Mouse (Mus musculus) midbrain, postnatal 0 days (tissue): Measurements from ENCODE around the gene Crcp. TPM values are rescaled to one million over a fixed set of nuclear protein-coding genes. Genes with fewer than 3 reads are reported as not detected.
A peak's percentile ranks its signal among the peaks of the same experiment; 100 is the strongest.

ENCODE experiments used
- ATAC-seq: fragments of 200-750 bp; cut with Nextera tagmentation; 2 replicates; pipeline ENCODE4 v1.8.0; 2017; ENCODE audit warnings: moderate number of reproducible peaks, mild to moderate bottlenecking, moderate TSS enrichment, moderate library complexity; ENCODE audit not compliant: low FRiP score
- DNase-seq: peaks from one replicate; pipeline ENCODE4 v3.0.0-alpha.2; 2015; ENCODE audit warnings: low spot score
- H3K27ac ChIP-seq: fragments of 300-500 bp; sonication (generic); 2 replicates; pipeline ENCODE4 v1.5.1; 2014; ENCODE audit warnings: low read depth, mild to moderate bottlenecking, low read length, mixed read lengths
- H3K27me3 ChIP-seq: fragments of 300-500 bp; sonication (generic); 2 replicates; pipeline ENCODE4 v1.6.1; 2014; ENCODE audit warnings: low read length, control low read depth, mixed read lengths; ENCODE audit not compliant: insufficient read depth
- H3K36me3 ChIP-seq: fragments of 300-500 bp; sonication (generic); 2 replicates; pipeline ENCODE4 v1.6.1; 2014; ENCODE audit warnings: low read length, control low read depth, mixed read lengths; ENCODE audit not compliant: insufficient read depth
- H3K4me1 ChIP-seq: fragments of 300-500 bp; sonication (generic); 2 replicates; pipeline ENCODE4 v1.6.1; 2014; ENCODE audit warnings: mild to moderate bottlenecking, control low read depth, antibody characterized with exemption, low read length, mixed read lengths; ENCODE audit not compliant: insufficient read depth
- H3K4me2 ChIP-seq: fragments of 300-500 bp; sonication (generic); 2 replicates; pipeline ENCODE4 v1.6.1; 2014; ENCODE audit warnings: low read depth, mild to moderate bottlenecking, low read length, mixed read lengths; ENCODE audit not compliant: poor library complexity, severe bottlenecking
- H3K4me3 ChIP-seq: fragments of 300-500 bp; sonication (generic); 2 replicates; pipeline ENCODE4 v1.5.1; 2014; ENCODE audit warnings: low read depth, mild to moderate bottlenecking, low read length, moderate library complexity
- H3K9ac ChIP-seq: fragments of 300-500 bp; sonication (generic); replicated peaks from 2 replicates; pipeline ENCODE4 v1.6.1; 2014; ENCODE audit warnings: mild to moderate bottlenecking, low read length, moderate library complexity, mixed read lengths; ENCODE audit not compliant: poor library complexity, severe bottlenecking
- H3K9me3 ChIP-seq: fragments of 300-500 bp; sonication (generic); 2 replicates; pipeline ENCODE4 v1.6.1; 2016; ENCODE audit warnings: low read length, control low read depth
- CTCF ChIP-seq: IDR thresholded peaks from 2 replicates; pipeline ENCODE4 v1.5.1; 2016; ENCODE audit warnings: antibody characterized with exemption, mild to moderate bottlenecking
- WGBS: fragments of 180-500 bp; shearing (Covaris S2); extraction: QIAGEN DNeasy Blood & Tissue Kit; methylation state at CpG from one replicate; pipeline ENCODE4 v1.1.7; 2014; 5-methylcytosine and 5-hydroxymethylcytosine counted together
- polyA plus RNA-seq: library from polyadenylated mRNA; unstranded; fragments of >200 nt; fragmentation: Nextera tagmentation; extraction: Ambion mirVana; gene quantifications from 2 replicates; pipeline ENCODE4 v1.2.1, GENCODE M21; 2015
- total RNA-seq: library from RNA; depleted of rRNA; stranded (reverse); fragments of >200 nt; gene quantifications from 2 replicates; pipeline ENCODE4 v1.2.3, GENCODE M21; 2014

Crcp gene
- total and polyA plus RNA-seq, 2 experiments from 2014 or later, result 63.3 to 86.8 TPM

DNA sequence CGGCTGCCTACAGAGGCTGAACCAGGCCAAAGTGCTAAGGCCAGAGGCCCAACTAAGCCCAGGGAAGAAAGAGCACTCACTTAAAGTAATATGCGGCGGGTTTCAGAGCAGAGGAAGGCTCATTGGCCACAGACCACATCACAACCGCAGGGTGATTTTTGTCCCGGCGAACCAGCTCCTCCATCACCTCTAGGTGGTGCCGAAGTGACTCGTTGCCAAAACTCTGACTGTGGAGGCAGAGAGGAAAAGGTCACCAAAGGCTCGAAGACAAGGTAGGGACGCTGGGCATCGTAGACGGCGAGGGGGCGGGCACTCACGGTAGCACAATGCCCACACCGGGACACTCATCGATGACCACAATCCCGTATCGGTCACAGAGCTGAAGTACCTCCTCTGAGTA lies 31.4 kb upstream of the Crcp start:
- H3K27me3 ChIP-seq, result no peaks in the 10 kb centered on the region
- H3K9ac ChIP-seq, result no peak overlapping the region
- H3K4me1 ChIP-seq, result 0 out of 2 replicates have a peak, but pooled peaks cover 3% of the 10 kb centered on the region
- H3K36me3 ChIP-seq, result no peaks in the 10 kb centered on the region; the same call in 1 of the 2 replicates
- 73% methylated on average over 19 of the region's 19 CpGs for WGBS
- H3K4me3 ChIP-seq, result no peak overlapping the region
- ATAC-seq (no peak), DNase-seq (no peak)
- peak; percentile 22; the same call in 1 of the 2 replicates for TF ChIP-seq CTCF
- no peak overlapping the region for H3K27ac ChIP-seq
- no peak overlapping the region for H3K4me2 ChIP-seq
- no peaks in the 10 kb centered on the region for H3K9me3 ChIP-seq

DNA sequence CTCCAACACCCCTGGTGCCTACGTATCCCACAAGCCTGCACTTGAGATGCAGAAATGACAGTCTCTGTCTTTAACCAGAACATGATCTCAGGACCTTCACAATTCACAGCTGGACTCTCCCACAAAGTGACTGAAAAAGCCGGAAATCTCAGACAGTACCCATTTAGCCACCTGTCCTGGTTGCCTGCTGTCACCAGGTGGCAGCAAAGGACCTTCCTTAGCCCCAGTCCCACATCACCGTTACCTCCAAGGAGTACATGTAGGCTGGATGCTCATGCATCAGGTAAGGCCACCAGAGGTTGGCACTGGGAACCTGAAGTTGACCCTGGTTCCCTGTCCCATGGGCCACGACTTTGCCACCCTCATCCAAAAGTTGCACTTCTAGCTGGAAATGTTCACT lies 30.0 kb upstream of the Crcp start:
- WGBS, result 32% methylated on average over 4 of the region's 4 CpGs
- H3K4me1 ChIP-seq, result 0 out of 2 replicates have a peak, but pooled peaks cover 3% of the 10 kb centered on the region
- H3K9me3 ChIP-seq, result no peaks in the 10 kb centered on the region
- H3K4me2 ChIP-seq, result no peak overlapping the region
- H3K27me3 ChIP-seq, result no peaks in the 10 kb centered on the region
- TF ChIP-seq CTCF, result peak; percentile 87
- ATAC-seq (no peak), DNase-seq (peak; percentile 70)
- H3K9ac ChIP-seq, result no peak overlapping the region
- H3K4me3 ChIP-seq, result no peak overlapping the region
- no peaks in the 10 kb centered on the region; the same call in 1 of the 2 replicates for H3K36me3 ChIP-seq
- no peak overlapping the region for H3K27ac ChIP-seq

DNA sequence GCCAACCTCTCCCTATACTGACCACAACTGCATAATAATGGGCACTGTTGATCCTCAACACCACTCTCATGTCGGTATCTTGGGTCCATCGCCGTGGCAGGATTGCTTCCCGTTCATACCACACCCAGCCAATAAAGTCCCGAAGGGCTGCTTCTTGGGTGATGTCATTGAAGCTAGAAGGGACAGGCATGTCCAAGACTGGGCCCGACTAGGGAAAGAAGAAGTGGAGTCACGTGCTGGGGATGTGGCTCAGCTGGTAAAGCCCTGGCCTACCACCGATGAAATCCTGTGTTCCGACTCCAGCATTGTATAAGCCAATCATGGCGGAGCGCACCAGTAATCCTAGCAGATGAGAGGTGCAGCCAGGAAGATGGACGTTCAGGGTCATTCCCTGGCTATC lies 28.4 kb upstream of the Crcp start:
- ATAC-seq (no peak), DNase-seq (no peak)
- Histone ChIP-seq H3K36me3 (no peaks in the 10 kb centered on the region), H3K27me3 (no peaks in the 10 kb centered on the region), H3K4me2 (no peak overlapping the region), H3K4me1 (0 out of 2 replicates have a peak, but pooled peaks cover 3% of the 10 kb centered on the region), H3K9ac (no peak overlapping the region), H3K27ac (no peak overlapping the region), H3K9me3 (no peaks in the 10 kb centered on the region), H3K4me3 (no peak overlapping the region)
- no peak for TF ChIP-seq CTCF
- WGBS, result 90% methylated on average over 12 of the region's 12 CpGs

DNA sequence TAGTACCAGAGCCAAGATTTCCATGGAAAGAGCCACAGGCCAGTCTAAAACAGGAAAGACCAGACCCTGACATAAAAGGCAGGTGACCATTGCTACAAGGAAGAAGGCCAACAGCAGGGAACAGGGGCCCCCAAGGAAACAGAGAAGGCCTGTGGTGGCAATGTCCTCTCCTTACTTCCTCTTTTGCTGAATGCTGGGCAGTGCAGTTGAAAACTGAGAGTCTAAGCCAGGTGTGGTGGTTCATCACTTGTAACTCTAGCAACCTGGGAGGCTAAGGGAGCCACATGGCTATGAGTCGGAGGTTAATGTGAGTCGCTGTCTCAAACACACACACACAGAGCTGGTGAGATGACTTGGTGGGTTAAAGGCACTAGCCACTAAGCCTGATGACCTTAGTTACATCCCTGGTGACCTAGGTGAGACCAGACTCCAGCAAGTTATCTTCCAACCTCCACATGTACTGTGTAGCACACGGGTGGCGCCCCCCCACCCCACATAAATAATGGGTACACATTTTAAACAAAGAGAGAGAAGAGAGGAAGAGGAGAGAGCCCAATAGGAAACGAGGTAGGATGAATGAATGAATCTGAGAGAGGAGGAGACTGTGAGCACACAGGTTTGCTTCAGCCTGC lies 27.6 kb upstream of the Crcp start:
- peak overlapping the region; percentile 66 for H3K4me3 ChIP-seq
- ATAC-seq (no peak), DNase-seq (no peak)
- H3K4me1 ChIP-seq, result 0 out of 2 replicates have a peak, but pooled peaks cover 3% of the 10 kb centered on the region
- WGBS, result 68% methylated on average over 5 of the region's 5 CpGs
- 0 out of 2 replicates have a peak overlapping the region, but pooled peaks have one; percentile 84 for H3K9ac ChIP-seq
- TF ChIP-seq CTCF, result no peak
- H3K4me2 ChIP-seq, result peak overlapping the region; percentile 70
- no peaks in the 10 kb centered on the region for H3K36me3 ChIP-seq
- no peak overlapping the region for H3K27ac ChIP-seq
- H3K9me3 ChIP-seq, result no peaks in the 10 kb centered on the region
- H3K27me3 ChIP-seq, result no peaks in the 10 kb centered on the region

DNA sequence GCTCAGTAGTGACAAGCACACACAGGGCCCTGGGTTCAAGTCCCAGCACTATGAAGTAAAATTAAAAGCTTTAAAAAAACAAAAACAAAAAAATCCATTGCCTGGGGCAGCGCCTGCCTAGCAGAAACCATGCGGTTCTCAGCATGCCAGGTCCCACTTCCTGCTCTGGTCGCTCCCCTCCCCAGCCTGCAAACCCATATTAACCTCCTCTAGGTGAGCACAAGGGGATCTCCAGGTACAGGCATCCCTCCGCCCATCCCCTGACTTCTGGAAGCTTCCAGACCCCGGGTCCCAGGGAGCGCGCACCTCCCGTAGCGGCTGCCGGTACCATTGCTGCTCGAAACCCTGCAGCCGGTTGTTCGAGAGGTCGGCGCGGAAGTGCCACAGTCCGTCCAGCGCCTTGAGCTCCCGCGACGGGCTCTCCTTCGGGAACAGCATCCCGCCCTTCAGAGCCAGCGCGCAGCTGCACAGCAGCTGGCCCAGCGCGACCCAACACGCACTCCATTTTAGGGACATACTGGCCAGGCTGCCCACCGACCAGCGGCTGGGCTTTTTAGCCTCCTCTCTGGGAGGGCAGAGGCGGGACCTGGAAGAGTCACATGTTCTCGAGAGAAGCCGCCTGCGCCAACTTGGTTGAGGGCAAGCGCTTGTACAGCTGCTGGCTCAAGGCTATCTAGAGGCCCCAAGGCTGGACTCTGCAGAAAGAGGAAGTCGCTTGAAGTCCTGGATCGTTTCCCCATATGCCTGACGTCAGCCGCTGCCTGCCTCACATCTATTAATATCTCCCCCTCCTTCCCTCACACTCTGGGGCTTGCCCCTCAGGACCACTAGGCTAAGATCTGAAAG lies 26.6 kb upstream of the Crcp start, which contains the start of gene Gusb:
Gene Gusb, minus strand, starts transcription at position 749 of the 846 bp plus-strand sequence.
- H3K27me3 ChIP-seq, result no peaks in the 10 kb centered on the region
- 0 out of 2 replicates have a peak, but pooled peaks cover 3% of the 10 kb centered on the region for H3K4me1 ChIP-seq
- TF ChIP-seq CTCF, result no peak
- WGBS, result 1% methylated on average over 39 of the region's 39 CpGs
- H3K9me3 ChIP-seq, result no peaks in the 10 kb centered on the region
- ATAC-seq (peak; percentile 84), DNase-seq (peak; percentile 85)
- peak within 1 kb of the TSS; percentile 43; the same call in 1 of the 2 replicates for H3K27ac ChIP-seq
- peak within 1 kb of the TSS; percentile 66 for H3K4me3 ChIP-seq
- H3K9ac ChIP-seq, result peak within 1 kb of the TSS; percentile 84
- H3K4me2 ChIP-seq, result peak within 1 kb of the TSS; percentile 70
- H3K36me3 ChIP-seq, result no peaks in the 10 kb centered on the region
